Mouse (Mus musculus): ENCODE measurements at regions not wholly inside any gene's neighbourhood (a gene's known extent, or its start where the extent isn't known, plus 50 kb on each side); places are given as distances from the start of the nearest gene placed in this dataset.
A peak's percentile ranks its signal among the peaks of the same experiment; 100 is the strongest.

DNA sequence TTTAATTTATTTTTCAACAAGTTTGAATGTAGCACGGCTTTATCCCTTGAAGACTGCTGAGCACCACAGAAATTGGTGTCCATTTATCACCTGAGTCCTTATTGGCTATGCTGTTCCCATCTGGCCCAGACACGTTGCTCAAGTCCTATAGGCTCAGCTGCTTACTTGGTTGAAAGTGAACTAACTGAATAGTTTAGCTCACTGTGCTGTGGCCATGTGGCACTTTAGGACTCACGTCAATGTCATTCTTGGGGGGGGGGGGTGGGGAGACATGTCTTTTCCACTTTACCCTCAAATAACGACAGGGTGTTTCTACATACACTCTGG, 263.1 kb downstream of the Trib2 start:
- Histone ChIP-seq H3K27ac (ENCODE audit: insufficient read depth, low read depth) (no peak overlapping the region; the same call in 1 of the 2 replicates), H3K4me3 (replicated peaks in 1 of 3; ENCODE audit: low read depth in 2 of 3, low read length in 2 of 3, poor library complexity in 1 of 3) (peak overlapping the region; percentile 47 to 83 (median 66)), H3K9me3 (replicated peaks; ENCODE audit: low read length) (no peaks in the 10 kb centered on the region), H3K4me2 (ENCODE audit: insufficient read depth, low read depth, poor library complexity, severe bottlenecking) (peak overlapping the region; percentile 100), H3K36me3 (replicated peaks in 1 of 2; ENCODE audit: control insufficient read depth in 1 of 2, insufficient read depth in 1 of 2, low read length in 1 of 2) (peaks cover 0 to 16% of the 10 kb centered on the region in 2 experiments), H3K79me2 (replicated peaks; ENCODE audit: control insufficient read depth, extremely low read depth, insufficient read depth, poor library complexity, severe bottlenecking) (peaks cover 28% of the 10 kb centered on the region), H3K9ac (ENCODE audit: insufficient read depth, low read depth) (peak overlapping the region; percentile 93), H3K27me3 (replicated peaks) (no peaks in the 10 kb centered on the region), H3K4me1 (ENCODE audit: control insufficient read depth in 1 of 2, insufficient read depth in 2 of 2) (peaks cover 4 to 40% of the 10 kb centered on the region in 2 experiments; a peak in 3 of 4 replicates)
- DNase-seq (ENCODE audit: extremely low read depth), result peak; percentile 61
- TF ChIP-seq NELFE (IDR thresholded peaks at IDR 0.05; ENCODE audit: low read depth, low read length) (0 out of 2 replicates have a peak, but pooled peaks have one; percentile 18), IRF4 (IDR thresholded peaks at IDR 0.05; ENCODE audit: low read depth, low read length) (no peak), MYC (IDR thresholded peaks at IDR 0.05; ENCODE audit: low read depth, low read length) (peak; percentile 25; the same call in 1 of the 2 replicates)
- dilution Hi-C loops (cut with MboI; ENCODE audit: extremely low pct_ligation_motif_present, extremely low pct_unique_long_range_greater_than_20kb, low sequenced_read_pairs) (no loop called here), in situ Hi-C loops (cut with MboI; ENCODE audit: low pct_ligation_motif_present, low pct_unique_long_range_greater_than_20kb, low sequenced_read_pairs) (loop anchor here (5.0 kb wide), 1 partner anchor 34 kb away; no protein-coding TSS in a partner anchor)

DNA sequence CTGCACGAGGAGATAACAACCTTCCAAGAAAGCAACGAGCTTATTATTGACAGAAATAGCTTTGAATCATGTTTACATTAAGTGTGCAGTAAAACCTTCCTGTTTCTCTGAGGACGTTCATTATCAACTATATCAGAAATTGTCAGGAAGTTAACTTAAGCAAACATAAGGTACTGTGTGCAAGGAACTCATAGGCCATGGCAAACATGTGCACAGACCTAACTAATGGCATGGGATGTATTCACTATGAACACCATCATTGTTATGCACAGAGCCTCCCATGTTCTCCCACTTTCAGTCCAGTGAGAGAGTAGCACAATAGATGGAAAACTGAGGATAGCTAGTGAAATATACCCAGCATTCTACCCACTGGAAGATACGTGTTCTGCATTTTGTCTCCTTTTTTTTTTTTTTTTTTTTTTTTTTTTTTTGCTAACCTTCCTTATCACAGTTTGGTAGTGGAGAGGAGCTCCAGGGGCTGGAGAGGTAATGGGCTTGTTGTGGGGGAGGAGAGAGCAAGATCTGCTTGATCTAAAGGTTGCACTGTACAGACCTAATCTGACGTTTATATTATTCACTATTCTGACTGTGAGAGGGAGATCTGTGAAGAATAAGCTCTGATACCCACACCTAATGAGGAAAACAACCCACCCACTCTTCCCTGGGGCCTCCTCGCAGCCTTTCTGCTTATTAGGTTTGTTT, 263.6 kb downstream of the Trib2 start:
- Histone ChIP-seq H3K4me3 (replicated peaks in 1 of 3; ENCODE audit: low read depth in 2 of 3, low read length in 2 of 3, poor library complexity in 1 of 3) (peak overlapping the region; percentile 44 to 83 (median 66)), H3K27ac (ENCODE audit: insufficient read depth, low read depth) (no peak overlapping the region), H3K27me3 (replicated peaks) (no peaks in the 10 kb centered on the region), H3K36me3 (replicated peaks in 1 of 2; ENCODE audit: control insufficient read depth in 1 of 2, insufficient read depth in 1 of 2, low read length in 1 of 2) (peaks cover 0 to 16% of the 10 kb centered on the region in 2 experiments), H3K9me3 (replicated peaks; ENCODE audit: low read length) (no peaks in the 10 kb centered on the region), H3K4me1 (ENCODE audit: control insufficient read depth in 1 of 2, insufficient read depth in 2 of 2) (peaks cover 4 to 40% of the 10 kb centered on the region in 2 experiments; a peak in 3 of 4 replicates), H3K79me2 (replicated peaks; ENCODE audit: control insufficient read depth, extremely low read depth, insufficient read depth, poor library complexity, severe bottlenecking) (peaks cover 28% of the 10 kb centered on the region), H3K9ac (ENCODE audit: insufficient read depth, low read depth) (peak overlapping the region; percentile 93), H3K4me2 (ENCODE audit: insufficient read depth, low read depth, poor library complexity, severe bottlenecking) (peak overlapping the region; percentile 100)
- TF ChIP-seq MYC (IDR thresholded peaks at IDR 0.05; ENCODE audit: low read depth, low read length) (0 out of 2 replicates have a peak, but pooled peaks have one; percentile 29), SIN3A (IDR thresholded peaks at IDR 0.05; ENCODE audit: low read length) (peak; percentile 45; the same call in 1 of the 2 replicates), MAZ (IDR thresholded peaks at IDR 0.05; ENCODE audit: low read depth, low read length) (no peak), BHLHE40 (IDR thresholded peaks at IDR 0.05; ENCODE audit: low read depth, low read length) (peak; percentile 9; the same call in 1 of the 2 replicates), ZMIZ1 (IDR thresholded peaks at IDR 0.05; ENCODE audit: low read depth, low read length) (no peak), ZNF384 (IDR thresholded peaks at IDR 0.05; ENCODE audit: low read depth, low read length) (peak; percentile 89)
- dilution Hi-C loops (cut with MboI; ENCODE audit: extremely low pct_ligation_motif_present, extremely low pct_unique_long_range_greater_than_20kb, low sequenced_read_pairs), result no loop called here
- in situ Hi-C loops (cut with MboI; ENCODE audit: low pct_ligation_motif_present, low pct_unique_long_range_greater_than_20kb, low sequenced_read_pairs), result loop anchor here (5.0 kb wide), 1 partner anchor 34 kb away; no protein-coding TSS in a partner anchor
- DNase-seq (ENCODE audit: extremely low read depth), result peak; percentile 15

DNA sequence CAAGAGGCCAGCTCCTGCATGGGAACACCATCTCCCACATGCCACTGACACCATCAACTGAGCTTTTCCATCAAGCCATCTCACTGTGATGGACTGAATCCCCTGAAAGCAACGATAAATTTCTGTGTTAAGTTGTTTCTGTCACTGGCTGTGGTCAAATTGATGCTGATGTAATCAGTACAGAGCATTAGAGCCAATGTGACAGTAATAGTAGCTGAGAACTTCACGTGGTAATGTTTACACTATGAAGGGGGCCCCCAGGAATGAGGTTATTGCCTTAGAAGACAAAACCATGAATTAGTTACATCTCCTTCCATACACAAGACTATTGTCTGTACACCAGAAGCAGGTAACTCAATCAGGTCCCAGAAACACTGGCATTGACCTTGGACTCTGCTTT, 264.5 kb downstream of the Trib2 start:
- dilution Hi-C loops (cut with MboI; ENCODE audit: extremely low pct_ligation_motif_present, extremely low pct_unique_long_range_greater_than_20kb, low sequenced_read_pairs), result no loop called here
- Histone ChIP-seq H3K9me3 (replicated peaks; ENCODE audit: low read length) (no peaks in the 10 kb centered on the region), H3K4me1 (ENCODE audit: control insufficient read depth in 1 of 2, insufficient read depth in 2 of 2) (peaks cover 4 to 31% of the 10 kb centered on the region in 2 experiments; a peak in 3 of 4 replicates), H3K9ac (ENCODE audit: insufficient read depth, low read depth) (peak overlapping the region; percentile 93), H3K4me2 (ENCODE audit: insufficient read depth, low read depth, poor library complexity, severe bottlenecking) (peak overlapping the region; percentile 99), H3K4me3 (replicated peaks in 1 of 3; ENCODE audit: low read depth in 2 of 3, low read length in 2 of 3, poor library complexity in 1 of 3) (peak overlapping the region; percentile 65 to 83 (median 66)), H3K36me3 (replicated peaks in 1 of 2; ENCODE audit: control insufficient read depth in 1 of 2, insufficient read depth in 1 of 2, low read length in 1 of 2) (peaks cover 0 to 10% of the 10 kb centered on the region in 2 experiments), H3K27ac (ENCODE audit: insufficient read depth, low read depth) (peak overlapping the region; percentile 86), H3K27me3 (replicated peaks) (no peaks in the 10 kb centered on the region), H3K79me2 (replicated peaks; ENCODE audit: control insufficient read depth, extremely low read depth, insufficient read depth, poor library complexity, severe bottlenecking) (peaks cover 27% of the 10 kb centered on the region)
- in situ Hi-C loops (cut with MboI; ENCODE audit: low pct_ligation_motif_present, low pct_unique_long_range_greater_than_20kb, low sequenced_read_pairs), result loop anchor here (5.0 kb wide), 1 partner anchor 35 kb away; no protein-coding TSS in a partner anchor
- DNase-seq (ENCODE audit: extremely low read depth), result peak; percentile 54
- TF ChIP-seq ZNF384 (IDR thresholded peaks at IDR 0.05; ENCODE audit: low read depth, low read length) (no peak), RAD21 (IDR thresholded peaks at IDR 0.05; ENCODE audit: low read depth, low read length) (no peak), NELFE (IDR thresholded peaks at IDR 0.05; ENCODE audit: low read depth, low read length) (no peak), E2F4 (IDR thresholded peaks at IDR 0.05; ENCODE audit: insufficient replicate concordance, low read depth, low read length) (no peak), SIN3A (IDR thresholded peaks at IDR 0.05; ENCODE audit: low read length) (no peak; the same call in 1 of the 2 replicates), SMC3 (IDR thresholded peaks at IDR 0.05; ENCODE audit: low read depth, low read length) (no peak), CHD1 (IDR thresholded peaks at IDR 0.05; ENCODE audit: low read depth, low read length) (no peak), NRF1 (IDR thresholded peaks at IDR 0.05; ENCODE audit: low read depth, low read length) (no peak), RCOR1 (conservative IDR thresholded peaks at IDR 0.05; ENCODE audit: low read depth, low read length) (no peak), USF2 (conservative IDR thresholded peaks at IDR 0.05; ENCODE audit: low read depth, low read length) (no peak), CHD2 (IDR thresholded peaks at IDR 0.05; ENCODE audit: low read length) (no peak), ZMIZ1 (IDR thresholded peaks at IDR 0.05; ENCODE audit: low read depth, low read length) (no peak), JUND (conservative IDR thresholded peaks at IDR 0.05; ENCODE audit: low read depth, low read length) (no peak), MAX (IDR thresholded peaks at IDR 0.05; ENCODE audit: low read length) (peak; percentile 61; the same call in 1 of the 2 replicates), MEF2A (IDR thresholded peaks at IDR 0.05; ENCODE audit: borderline replicate concordance, low read depth, low read length) (no peak; the same call in 1 of the 2 replicates), POLR2A (IDR thresholded peaks at IDR 0.05; ENCODE audit: low read depth, low read length) (peak; percentile 10; the same call in 1 of the 2 replicates), ELF1 (IDR thresholded peaks at IDR 0.05; ENCODE audit: low read depth, low read length) (no peak), EP300 (IDR thresholded peaks at IDR 0.05; ENCODE audit: low read length) (no peak), MYC (IDR thresholded peaks at IDR 0.05; ENCODE audit: low read depth, low read length) (peak; percentile 22; the same call in 1 of the 2 replicates), CTCF (conservative IDR thresholded peaks at IDR 0.05 in 1 of 2, IDR thresholded peaks at IDR 0.05 in 1 of 2; ENCODE audit: low read depth in 2 of 2, low read length in 2 of 2) (no peak)
